Mouse (Mus musculus): ENCODE measurements around the gene Rpusd3. TPM values are rescaled to one million over a fixed set of nuclear protein-coding genes. Genes with fewer than 3 reads are reported as not detected.

Gene Rpusd3
- polyA plus RNA-seq, 1 experiment from 2014 or later = 24.4 TPM

DNA sequence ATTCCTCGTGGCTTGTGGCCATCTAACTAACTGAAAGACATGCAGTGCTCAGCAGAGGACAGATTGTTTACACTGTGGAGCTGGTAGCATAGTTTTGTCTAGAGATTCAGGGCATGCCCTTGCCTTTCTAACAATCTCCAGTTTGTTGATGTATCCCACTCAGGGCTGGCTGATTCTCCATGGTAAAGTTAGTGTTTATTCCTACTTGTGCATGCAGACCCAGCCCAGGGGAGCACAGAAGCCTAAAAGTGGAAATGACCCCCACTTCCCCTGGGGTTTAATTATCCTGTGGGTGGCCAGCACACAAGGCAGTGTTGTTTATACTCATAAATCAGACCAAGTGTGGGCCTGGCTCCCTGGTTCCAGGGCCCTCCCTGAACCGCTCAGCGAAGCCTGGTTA, 33.1 kb downstream of the Rpusd3 start:
- Histone ChIP-seq H3K9ac (ENCODE audit: low read depth, low read length) (no peak overlapping the region), H3K27ac (no peak overlapping the region), H3K4me2 (ENCODE audit: low read length) (no peak overlapping the region), H3K9me3 (replicated peaks; ENCODE audit: low read length) (no peaks in the 10 kb centered on the region), H3K4me3 (replicated peaks; ENCODE audit: low read depth, low read length) (no peak overlapping the region), H3K36me3 (ENCODE audit: insufficient read depth, low read length) (peaks cover 84% of the 10 kb centered on the region), H3K4me1 (replicated peaks; ENCODE audit: insufficient read depth, low read length) (no peaks in the 10 kb centered on the region), H3K27me3 (ENCODE audit: insufficient read depth, low read length) (no peaks in the 10 kb centered on the region)
- no peak for TF ChIP-seq CTCF (IDR thresholded peaks at IDR 0.05; ENCODE audit: low read depth)
- WGBS = 36% methylated on average over 3 of the region's 3 CpGs
- DNase-seq (ENCODE audit: low spot score) (no peak), ATAC-seq (replicated peaks; ENCODE audit: low FRiP score, low read depth) (no peak)

DNA sequence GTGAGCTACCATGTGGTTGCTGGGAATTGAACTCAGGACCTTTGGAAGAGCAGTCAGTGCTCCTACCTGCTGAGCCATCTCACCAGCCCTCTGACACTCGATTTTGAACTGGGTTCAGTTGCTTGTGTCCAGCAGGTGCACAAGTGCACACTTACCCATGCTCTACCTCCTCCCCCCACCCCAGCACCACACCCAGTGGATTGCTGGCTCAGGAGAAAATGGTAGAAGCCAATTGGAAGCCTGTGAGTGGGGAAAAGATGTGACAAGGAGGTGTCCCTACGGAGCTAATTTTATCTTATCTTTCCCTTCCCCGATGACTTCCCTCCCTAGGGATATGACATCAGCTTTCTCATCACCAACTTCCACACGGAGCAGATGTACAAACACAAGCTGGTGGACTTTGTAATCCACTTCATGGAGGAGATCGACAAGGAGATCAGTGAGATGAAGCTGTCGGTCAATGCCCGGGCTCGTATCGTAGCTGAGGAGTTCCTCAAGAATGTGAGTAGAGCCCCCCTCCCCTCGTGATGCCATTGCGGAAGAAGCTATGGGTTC, 33.9 kb downstream of the Rpusd3 start:
- no peak overlapping the region for H3K27ac ChIP-seq
- WGBS = 87% methylated on average over 11 of the region's 11 CpGs
- ATAC-seq (replicated peaks; ENCODE audit: low FRiP score, low read depth) (no peak), DNase-seq (ENCODE audit: low spot score) (no peak)
- H3K4me1 ChIP-seq (replicated peaks; ENCODE audit: insufficient read depth, low read length) = no peaks in the 10 kb centered on the region
- TF ChIP-seq CTCF (IDR thresholded peaks at IDR 0.05; ENCODE audit: low read depth) = no peak
- H3K9ac ChIP-seq (ENCODE audit: low read depth, low read length) = no peak overlapping the region
- no peak overlapping the region for H3K4me3 ChIP-seq (replicated peaks; ENCODE audit: low read depth, low read length)
- H3K27me3 ChIP-seq (ENCODE audit: insufficient read depth, low read length) = no peaks in the 10 kb centered on the region
- no peak overlapping the region for H3K4me2 ChIP-seq (ENCODE audit: low read length)
- H3K36me3 ChIP-seq (ENCODE audit: insufficient read depth, low read length) = peaks cover 77% of the 10 kb centered on the region
- no peaks in the 10 kb centered on the region for H3K9me3 ChIP-seq (replicated peaks; ENCODE audit: low read length)

DNA sequence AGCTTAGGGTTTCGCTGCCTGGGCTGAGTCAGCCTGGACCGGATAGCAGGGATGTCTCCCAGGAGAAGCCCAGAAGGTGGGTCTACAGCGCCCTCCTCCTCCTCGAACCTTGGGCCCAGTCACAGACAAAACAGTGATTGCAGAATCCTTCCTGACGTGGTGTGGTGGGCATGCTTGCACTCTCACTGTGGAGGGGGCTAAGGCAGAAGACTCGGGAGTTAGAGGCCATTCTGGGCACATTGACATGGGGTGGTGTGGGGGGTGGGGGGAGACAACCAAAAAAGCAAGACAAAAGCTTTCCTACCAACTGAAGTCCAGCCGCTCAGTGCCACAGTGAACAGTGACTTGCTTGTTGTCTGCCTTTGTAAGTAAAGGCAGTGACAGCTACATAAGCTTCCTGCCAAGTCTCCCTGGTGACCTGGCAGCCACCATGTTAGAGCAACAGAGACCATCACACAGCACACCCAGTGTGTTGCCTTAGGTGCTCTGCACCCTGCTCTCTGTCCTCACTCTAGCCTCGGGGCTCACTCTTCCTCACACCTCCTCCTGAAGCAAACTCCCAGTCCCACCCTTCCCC, 34.7 kb downstream of the Rpusd3 start:
- Histone ChIP-seq H3K27ac (no peak overlapping the region), H3K27me3 (ENCODE audit: insufficient read depth, low read length) (no peaks in the 10 kb centered on the region), H3K4me2 (ENCODE audit: low read length) (no peak overlapping the region), H3K4me1 (replicated peaks; ENCODE audit: insufficient read depth, low read length) (no peaks in the 10 kb centered on the region), H3K9ac (ENCODE audit: low read depth, low read length) (no peak overlapping the region), H3K4me3 (replicated peaks; ENCODE audit: low read depth, low read length) (no peak overlapping the region), H3K36me3 (ENCODE audit: insufficient read depth, low read length) (peaks cover 72% of the 10 kb centered on the region), H3K9me3 (replicated peaks; ENCODE audit: low read length) (no peaks in the 10 kb centered on the region)
- DNase-seq (ENCODE audit: low spot score) (no peak), ATAC-seq (replicated peaks; ENCODE audit: low FRiP score, low read depth) (no peak)
- WGBS = 95% methylated on average over 8 of the region's 8 CpGs
- no peak for TF ChIP-seq CTCF (IDR thresholded peaks at IDR 0.05; ENCODE audit: low read depth)

DNA sequence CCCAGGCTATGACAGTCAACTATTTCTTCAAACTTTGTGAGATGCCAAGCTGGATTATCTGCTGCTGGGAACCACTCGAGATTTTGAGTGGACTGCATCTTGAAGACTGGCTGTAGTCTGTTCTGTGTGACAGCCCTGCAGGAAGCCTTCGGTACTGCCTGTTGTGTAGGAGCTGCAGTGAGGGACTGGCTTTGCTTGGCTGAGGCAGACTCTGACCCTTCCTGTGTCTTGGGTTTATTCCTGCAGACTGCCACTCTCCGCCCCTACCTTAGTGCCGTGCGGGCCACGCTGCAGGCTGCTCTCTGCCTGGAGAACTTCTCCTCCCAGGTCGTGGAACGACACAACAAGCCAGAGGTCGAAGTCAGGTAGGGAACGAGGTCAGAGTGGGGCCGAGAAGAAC, 38.7 kb downstream of the Rpusd3 start:
- ATAC-seq (replicated peaks; ENCODE audit: low FRiP score, low read depth) (no peak; the same call in 1 of the 2 replicates), DNase-seq (ENCODE audit: low spot score) (no peak)
- Histone ChIP-seq H3K4me1 (replicated peaks; ENCODE audit: insufficient read depth, low read length) (peaks cover 4% of the 10 kb centered on the region), H3K9ac (ENCODE audit: low read depth, low read length) (no peak overlapping the region), H3K4me2 (ENCODE audit: low read length) (no peak overlapping the region), H3K9me3 (replicated peaks; ENCODE audit: low read length) (no peaks in the 10 kb centered on the region), H3K36me3 (ENCODE audit: insufficient read depth, low read length) (peaks cover 45% of the 10 kb centered on the region), H3K27ac (no peak overlapping the region), H3K4me3 (replicated peaks; ENCODE audit: low read depth, low read length) (no peak overlapping the region), H3K27me3 (ENCODE audit: insufficient read depth, low read length) (no peaks in the 10 kb centered on the region)
- WGBS = 87% methylated on average over 11 of the region's 11 CpGs
- peak; percentile 43; the same call in 1 of the 2 replicates for TF ChIP-seq CTCF (IDR thresholded peaks at IDR 0.05; ENCODE audit: low read depth)

DNA sequence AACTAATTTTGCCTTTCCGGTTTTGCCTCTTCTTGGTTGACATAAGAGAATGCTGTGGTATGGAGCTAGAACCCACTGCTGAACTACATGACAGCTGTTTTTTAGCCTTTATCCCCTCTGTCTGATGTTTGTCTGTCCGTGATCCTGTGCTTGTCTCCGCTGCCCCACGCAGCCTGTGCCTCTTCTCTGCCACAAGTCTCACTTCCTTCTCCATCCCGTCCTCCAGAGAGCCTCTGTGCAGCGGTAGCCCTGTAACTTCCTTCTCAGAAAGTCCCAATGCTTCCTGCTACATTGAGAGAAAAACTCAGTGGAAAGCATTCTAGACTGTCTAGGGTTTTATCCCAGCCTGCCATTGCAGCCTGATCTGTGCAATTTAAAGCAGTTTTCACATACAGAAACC, 39.9 kb downstream of the Rpusd3 start:
- Histone ChIP-seq H3K4me3 (replicated peaks; ENCODE audit: low read depth, low read length) (peak overlapping the region; percentile 72; the same call in 1 of the 2 replicates), H3K4me2 (ENCODE audit: low read length) (peak overlapping the region; percentile 52), H3K9me3 (replicated peaks; ENCODE audit: low read length) (no peaks in the 10 kb centered on the region), H3K4me1 (replicated peaks; ENCODE audit: insufficient read depth, low read length) (peaks cover 4% of the 10 kb centered on the region), H3K9ac (ENCODE audit: low read depth, low read length) (0 out of 2 replicates have a peak overlapping the region, but pooled peaks have one; percentile 0), H3K27me3 (ENCODE audit: insufficient read depth, low read length) (no peaks in the 10 kb centered on the region), H3K27ac (no peak overlapping the region), H3K36me3 (ENCODE audit: insufficient read depth, low read length) (peaks cover 43% of the 10 kb centered on the region)
- DNase-seq (ENCODE audit: low spot score) (no peak), ATAC-seq (replicated peaks; ENCODE audit: low FRiP score, low read depth) (no peak)
- TF ChIP-seq CTCF (IDR thresholded peaks at IDR 0.05; ENCODE audit: low read depth) = no peak
- WGBS = 79% methylated on average over 6 of the region's 6 CpGs

DNA sequence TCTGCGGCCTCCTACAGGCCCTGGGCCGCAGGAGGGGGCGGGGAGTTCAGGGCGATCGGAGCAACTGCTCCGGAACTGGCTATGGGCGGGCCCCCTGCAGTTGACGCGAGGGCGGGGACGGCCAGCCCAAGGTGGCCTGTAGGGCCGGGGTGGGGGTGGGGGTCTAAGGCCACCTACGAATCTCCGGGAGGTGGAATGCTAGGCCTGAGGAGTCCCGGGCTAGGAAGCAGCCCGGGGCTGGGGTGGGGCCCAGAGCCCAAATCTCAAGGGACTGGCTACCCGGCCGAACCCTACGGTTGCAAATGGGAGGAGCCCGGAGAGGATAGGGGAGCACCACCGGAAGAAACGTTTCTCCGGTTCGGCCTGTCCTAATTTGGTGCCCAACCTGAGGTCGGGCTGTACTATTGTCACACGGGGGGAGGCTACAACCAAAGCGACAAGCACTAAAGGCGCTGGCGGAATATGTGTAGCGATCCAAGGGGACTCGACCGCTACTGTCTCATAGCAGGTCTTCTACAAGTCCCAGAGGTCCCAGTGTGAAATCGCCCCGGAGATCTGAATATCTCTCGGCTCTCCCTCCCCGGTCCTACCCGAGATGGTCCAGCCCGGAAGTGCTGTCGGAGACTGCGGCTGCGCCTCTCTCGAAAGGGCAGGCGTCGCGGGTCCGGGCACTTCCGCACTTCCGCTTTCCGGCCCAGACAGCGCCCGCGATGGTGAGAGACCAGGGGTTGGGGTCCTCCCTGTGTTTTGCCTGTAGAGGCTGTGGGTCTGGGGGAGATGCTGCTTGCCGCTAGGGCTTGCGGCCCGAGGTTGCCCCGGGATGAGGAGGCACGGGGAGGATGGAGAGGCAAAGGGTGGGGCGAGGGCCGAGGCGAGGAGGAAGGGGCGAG, 41.4 kb downstream of the Rpusd3 start, which contains the start of the genes Tada3 and Arpc4:
Gene Tada3, minus strand, starts transcription at position 388 of the 890 bp plus-strand sequence.
Gene Arpc4, plus strand, starts transcription at position 620 of the 890 bp plus-strand sequence.
- under 1% methylated on average over 60 of the region's 61 CpGs for WGBS
- Histone ChIP-seq H3K9ac (ENCODE audit: low read depth, low read length) (peak within 1 kb of the TSS; percentile 86), H3K4me1 (replicated peaks; ENCODE audit: insufficient read depth, low read length) (peaks cover 4% of the 10 kb centered on the region), H3K27me3 (ENCODE audit: insufficient read depth, low read length) (no peaks in the 10 kb centered on the region), H3K4me3 (replicated peaks; ENCODE audit: low read depth, low read length) (peak within 1 kb of the TSS; percentile 72), H3K27ac (peak within 1 kb of the TSS; percentile 95), H3K36me3 (ENCODE audit: insufficient read depth, low read length) (peaks cover 40% of the 10 kb centered on the region), H3K4me2 (ENCODE audit: low read length) (peak within 1 kb of the TSS; percentile 52), H3K9me3 (replicated peaks; ENCODE audit: low read length) (no peaks in the 10 kb centered on the region)
- TF ChIP-seq CTCF (IDR thresholded peaks at IDR 0.05; ENCODE audit: low read depth) = peak; percentile 35; the same call in 1 of the 2 replicates
- peak; percentile 99 for DNase-seq (ENCODE audit: low spot score)
- ATAC-seq (replicated peaks; ENCODE audit: low FRiP score, low read depth) = peak; percentile 95
